Mouse (Mus musculus): Measurements from ENCODE around the gene Selplg.

DNA sequence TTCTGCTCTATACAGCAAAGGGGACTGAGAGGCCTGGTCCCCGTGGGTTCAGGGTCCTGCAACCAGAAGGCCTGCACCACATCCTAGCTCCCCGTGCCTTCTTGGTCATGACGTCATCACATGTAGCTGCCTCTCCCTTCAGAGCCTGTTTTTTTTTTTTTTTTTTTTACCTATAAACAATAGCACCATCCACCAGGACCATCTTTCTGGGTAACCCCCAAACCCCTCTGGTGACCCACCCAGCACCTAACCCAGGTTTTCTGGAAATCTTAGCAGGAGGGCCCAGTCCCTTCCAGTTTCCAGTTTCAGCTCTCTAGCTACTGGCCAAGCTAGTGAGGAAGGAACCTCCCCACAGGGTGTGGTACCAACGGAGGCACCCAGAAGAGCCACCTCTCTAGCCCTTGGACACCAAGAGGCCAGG is 4.4 kb downstream of the Selplg start:
- TF ChIP-seq CTCF (IDR thresholded peaks at IDR 0.05; ENCODE audit: control insufficient read depth, insufficient read depth, insufficient replicate concordance, low read depth, low read length) (no peak), POLR2A (IDR thresholded peaks at IDR 0.05; ENCODE audit: control insufficient read depth, low read depth, low read length) (no peak)

All from testis, adult 2 months (tissue).